In genomic region chr13:106525406-106526206, GRCm38 (mm10) we compare ENCODE assay signal across 13 mouse cellular contexts.
DNase-seq lines count a peak whose midpoint lies in the region; ATAC-seq and TF ChIP-seq lines count a peak whose summit lies in the region.
"Had no signal": no experiment of that assay in that cellular context is flagged by ENCODE, and none has a peak within 500 bp of the region (broad histone marks: within the 10 kb centered on the region; RNA-seq: fewer than 3 reads in every experiment).

No protein-coding gene starts in this region.

- no peaks in the 10 kb centered on the region for H3K27me3 ChIP-seq in kidney, postnatal 0 days (ENCODE audit: insufficient read depth, low read length)
- no peaks in the 10 kb centered on the region for H3K27me3 ChIP-seq in kidney, embryonic 16.5 days (ENCODE audit: insufficient read depth, low read length)
- H3K27me3 ChIP-seq in stomach, postnatal 0 days (ENCODE audit: control insufficient read depth, insufficient read depth, low read length), result no peaks in the 10 kb centered on the region
- H3K27me3 ChIP-seq: embryonic facial prominence, embryonic 13.5 days had no signal

- no peak for ATAC-seq in kidney, postnatal 0 days (replicated peaks; ENCODE audit: low FRiP score, low read depth)
- ATAC-seq in kidney, embryonic 16.5 days (ENCODE audit: low FRiP score, low TSS enrichment), result no peak
- ATAC-seq in stomach, postnatal 0 days (ENCODE audit: low FRiP score, low TSS enrichment), result no peak
- ATAC-seq: intestine, postnatal 0 days had no signal

- H3K27ac ChIP-seq in kidney, postnatal 0 days, result no peak overlapping the region
- no peak overlapping the region for H3K27ac ChIP-seq in kidney, embryonic 16.5 days (ENCODE audit: low read length)
- peak overlapping the region; percentile 82 for H3K27ac ChIP-seq in layer of hippocampus, adult 2 months
- no peak overlapping the region for H3K27ac ChIP-seq in stomach, postnatal 0 days (replicated peaks)
- H3K27ac ChIP-seq: embryonic facial prominence, embryonic 13.5 days; hindbrain, embryonic 14.5 days; liver, embryonic 14.5 days had no signal

- H3K4me2 ChIP-seq in kidney, postnatal 0 days (ENCODE audit: low read length), result no peak overlapping the region
- no peak overlapping the region for H3K4me2 ChIP-seq in kidney, embryonic 16.5 days (replicated peaks; ENCODE audit: low read depth, low read length)
- H3K4me2 ChIP-seq in stomach, postnatal 0 days (replicated peaks; ENCODE audit: low read depth), result no peak overlapping the region
- H3K4me2 ChIP-seq: embryonic facial prominence, embryonic 13.5 days; hindbrain, embryonic 14.5 days had no signal

- H3K4me3 ChIP-seq in kidney, postnatal 0 days (replicated peaks; ENCODE audit: low read depth, low read length), result no peak overlapping the region
- no peak overlapping the region for H3K4me3 ChIP-seq in kidney, embryonic 16.5 days (ENCODE audit: low read length)
- no peak overlapping the region for H3K4me3 ChIP-seq in layer of hippocampus, adult 2 months
- H3K4me3 ChIP-seq in stomach, postnatal 0 days (ENCODE audit: low read depth, low read length), result no peak overlapping the region
- H3K4me3 ChIP-seq: embryonic facial prominence, embryonic 13.5 days had no signal

- peak; percentile 12 for DNase-seq in kidney, postnatal 0 days (ENCODE audit: low spot score)
- DNase-seq in lung, postnatal 36 days, result peak; percentile 2
- no peak for DNase-seq in lung, postnatal 14 days
- peak; percentile 49 for DNase-seq in brain, embryonic 18.5 days (ENCODE audit: low read depth, low spot score)
- DNase-seq in layer of hippocampus, adult 2 months (ENCODE audit: low spot score in 2 of 2), result peak; percentile 28 to 68
- no peak for DNase-seq in stomach, postnatal 0 days (ENCODE audit: low spot score)
- DNase-seq: adrenal gland, postnatal 25 days; lung, postnatal 4 days had no signal

- no peak for TF ChIP-seq CTCF in kidney, postnatal 0 days (IDR thresholded peaks at IDR 0.05; ENCODE audit: low read depth)
- no peak for TF ChIP-seq CTCF in layer of hippocampus, adult 2 months (conservative IDR thresholded peaks at IDR 0.05)
- TF ChIP-seq CTCF in stomach, postnatal 0 days (IDR thresholded peaks at IDR 0.05; ENCODE audit: low read depth), result no peak

- TF ChIP-seq EP300 in stomach, postnatal 0 days (optimal IDR thresholded peaks at IDR 0.05), result no peak

- H3K4me1 ChIP-seq in kidney, postnatal 0 days (replicated peaks; ENCODE audit: insufficient read depth, low read length), result no peaks in the 10 kb centered on the region
- no peaks in the 10 kb centered on the region for H3K4me1 ChIP-seq in kidney, embryonic 16.5 days (ENCODE audit: insufficient read depth, low read length)
- H3K4me1 ChIP-seq in stomach, postnatal 0 days (replicated peaks; ENCODE audit: control insufficient read depth, insufficient read depth), result no peaks in the 10 kb centered on the region
- H3K4me1 ChIP-seq: embryonic facial prominence, embryonic 13.5 days had no signal

- 69% methylated on average over 11 of the region's 11 CpGs for WGBS in kidney, postnatal 0 days
- WGBS in kidney, embryonic 16.5 days, result 76% methylated on average over 11 of the region's 11 CpGs
- 62% methylated on average over 11 of the region's 11 CpGs for WGBS in stomach, postnatal 0 days

- no peaks in the 10 kb centered on the region for H3K9me3 ChIP-seq in kidney, postnatal 0 days (replicated peaks; ENCODE audit: low read length)
- H3K9me3 ChIP-seq in kidney, embryonic 16.5 days (ENCODE audit: low read length), result no peaks in the 10 kb centered on the region
- H3K9me3 ChIP-seq in stomach, postnatal 0 days (ENCODE audit: control insufficient read depth, low read length), result no peaks in the 10 kb centered on the region
- H3K9me3 ChIP-seq: embryonic facial prominence, embryonic 13.5 days had no signal

- no peaks in the 10 kb centered on the region for H3K36me3 ChIP-seq in kidney, postnatal 0 days (ENCODE audit: insufficient read depth, low read length)
- H3K36me3 ChIP-seq in kidney, embryonic 16.5 days (ENCODE audit: insufficient read depth, low read length), result no peaks in the 10 kb centered on the region
- H3K36me3 ChIP-seq in stomach, postnatal 0 days (ENCODE audit: control insufficient read depth, insufficient read depth, low read length), result no peaks in the 10 kb centered on the region
- H3K36me3 ChIP-seq: embryonic facial prominence, embryonic 13.5 days had no signal

- no peak overlapping the region for H3K9ac ChIP-seq in kidney, postnatal 0 days (ENCODE audit: low read depth, low read length)
- no peak overlapping the region for H3K9ac ChIP-seq in kidney, embryonic 16.5 days (replicated peaks; ENCODE audit: low read length)
- no peak overlapping the region for H3K9ac ChIP-seq in stomach, postnatal 0 days (ENCODE audit: low read length)
- H3K9ac ChIP-seq: embryonic facial prominence, embryonic 13.5 days; hindbrain, embryonic 14.5 days; liver, embryonic 14.5 days had no signal

Comparison
In these comparisons a context has a peak if more than half of its experiments do, and no peak if none do; other contexts are left out.
1. DNase-seq: peak in kidney, postnatal 0 days (single experiment), lung, postnatal 36 days (single experiment), brain, embryonic 18.5 days (single experiment) and layer of hippocampus, adult 2 months (2 of 2); none in lung, postnatal 14 days (single experiment) and stomach, postnatal 0 days (single experiment).